Mouse (Mus musculus) monocyte, adult 2 months (primary cell): ENCODE measurements around the gene Slc44a3.
"Not testable (repeated sequence)": the region's sequence is repeated elsewhere in the genome, so short reads cannot be mapped to it uniquely, and the experiment has no call there.

Source experiments
- DNase-seq, 2 experiments: peaks; one replicate each; pipeline ENCODE4 v3.0.0; 2022; ENCODE audit warnings: low spot score in 2 of 2, low read depth in 1 of 2

The Slc44a3 gene

GRCm38 (mm10) chr3:121553294-121553693, 21.1 kb upstream of the Slc44a3 start:
- no peak for DNase-seq

GRCm38 (mm10) chr3:121552723-121553122, 20.5 kb upstream of the Slc44a3 start:
- DNase-seq = no peak

GRCm38 (mm10) chr3:121550370-121550769, 18.2 kb upstream of the Slc44a3 start:
- DNase-seq = peak in 1 of 2 experiments; percentile 14

GRCm38 (mm10) chr3:121547851-121548624, 15.8 kb upstream of the Slc44a3 start:
- DNase-seq = peak in 1 of 2 experiments; percentile 8

GRCm38 (mm10) chr3:121540621-121541020, 8.4 kb upstream of the Slc44a3 start:
- no peak for DNase-seq

- no peak for DNase-seq
Observed at GRCm38 (mm10) chr3:121539871-121540431, 7.7 kb upstream of the Slc44a3 start.

- not testable (repeated sequence) for DNase-seq
Observed at GRCm38 (mm10) chr3:121538847-121539246, 6.6 kb upstream of the Slc44a3 start.

- DNase-seq = no peak
Observed at GRCm38 (mm10) chr3:121537996-121538395, 5.8 kb upstream of the Slc44a3 start.

- DNase-seq = no peak
Observed at GRCm38 (mm10) chr3:121536803-121537202, 4.6 kb upstream of the Slc44a3 start.

GRCm38 (mm10) chr3:121535813-121536504, 3.8 kb upstream of the Slc44a3 start:
- no peak for DNase-seq

GRCm38 (mm10) chr3:121531370-121532148, 645 bp downstream of the Slc44a3 start:
- no peak for DNase-seq

- DNase-seq = no peak
Observed at GRCm38 (mm10) chr3:121530546-121531258, 1.5 kb downstream of the Slc44a3 start.

- DNase-seq = no peak
Observed at GRCm38 (mm10) chr3:121526096-121527093, 5.8 kb downstream of the Slc44a3 start.

GRCm38 (mm10) chr3:121521633-121522125, 10.5 kb downstream of the Slc44a3 start:
- no peak for DNase-seq

GRCm38 (mm10) chr3:121521123-121521522, 11.1 kb downstream of the Slc44a3 start:
- no peak for DNase-seq

GRCm38 (mm10) chr3:121517030-121517429, 15.2 kb downstream of the Slc44a3 start:
- DNase-seq = no peak

- no peak for DNase-seq
Observed at GRCm38 (mm10) chr3:121509141-121509540, 23.1 kb downstream of the Slc44a3 start.

GRCm38 (mm10) chr3:121507678-121508077, 24.5 kb downstream of the Slc44a3 start:
- DNase-seq = no peak

GRCm38 (mm10) chr3:121506756-121507155, 25.4 kb downstream of the Slc44a3 start:
- no peak for DNase-seq
